Mouse (Mus musculus): ENCODE results near the gene Ccdc88a. TPM values are rescaled to one million over a fixed set of nuclear protein-coding genes. Genes with fewer than 3 reads are reported as not detected.
A peak's percentile ranks its signal among the peaks of the same experiment; 100 is the strongest.

The Ccdc88a gene
- 77.6 and 87.4 TPM in 2 replicates for polyA plus RNA-seq (2015; fragmentation: Nextera tagmentation; extraction: Ambion mirVana)

DNA sequence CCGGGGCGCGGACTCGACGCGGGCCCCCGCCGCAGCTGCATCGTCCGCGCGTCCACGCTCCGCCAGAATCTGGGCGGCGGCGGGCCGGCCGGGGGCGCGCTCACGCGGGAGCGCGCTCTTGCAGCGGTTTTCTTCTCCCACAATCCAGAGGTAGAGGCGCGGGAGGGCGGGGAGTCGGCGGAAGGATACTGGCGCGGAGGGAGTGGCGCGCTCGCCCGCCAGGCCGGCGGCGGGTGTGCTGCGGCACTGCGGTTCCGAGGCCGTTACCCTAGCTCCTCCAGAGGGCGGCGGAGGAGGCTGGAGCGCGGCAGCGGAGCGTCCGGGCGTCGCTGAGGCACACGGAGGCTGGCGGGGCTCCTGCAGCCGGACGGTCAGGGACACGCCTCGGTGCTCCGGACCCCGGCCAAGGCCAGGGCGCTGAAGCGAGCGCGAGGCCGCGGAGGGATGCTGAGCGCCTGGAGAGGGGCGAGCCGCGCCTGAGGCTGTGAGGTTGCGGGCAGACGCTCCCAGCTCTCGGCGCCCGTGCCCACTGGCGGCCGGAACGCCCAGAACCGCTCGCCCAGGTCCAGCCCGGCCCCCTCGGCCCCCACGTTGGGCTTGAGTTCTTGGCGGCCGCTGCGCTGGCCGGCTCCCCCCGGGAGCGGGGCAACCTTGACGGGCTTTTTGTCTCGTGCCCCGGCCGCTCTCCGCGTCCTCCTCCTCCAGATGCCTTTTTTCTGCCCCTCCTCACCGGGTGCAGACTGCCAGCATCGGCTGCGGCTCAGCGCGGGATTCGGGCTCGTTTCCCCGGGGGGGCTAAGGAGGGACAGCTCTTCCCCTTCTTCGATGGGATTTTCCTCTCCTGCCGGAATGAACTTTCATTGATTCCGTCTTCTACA lies at the start of gene Ccdc88a:
Gene Ccdc88a (plus strand): TSS at position 263 of the 878 bp plus-strand sequence.
- Histone ChIP-seq H3K27ac (peak within 1 kb of the TSS; percentile 99), H3K36me3 (0 out of 2 replicates have a peak, but pooled peaks cover 8% of the 10 kb centered on the region), H3K9me3 (no peaks in the 10 kb centered on the region), H3K27me3 (no peaks in the 10 kb centered on the region), H3K4me1 (replicated peaks) (peaks cover 17% of the 10 kb centered on the region), H3K9ac (replicated peaks) (peak within 1 kb of the TSS; percentile 99), H3K4me3 (replicated peaks) (peak within 1 kb of the TSS; percentile 88), H3K4me2 (replicated peaks) (peak within 1 kb of the TSS; percentile 56)
- peak; percentile 98 for ATAC-seq
- under 1% methylated on average over 96 of the region's 107 CpGs for WGBS

DNA sequence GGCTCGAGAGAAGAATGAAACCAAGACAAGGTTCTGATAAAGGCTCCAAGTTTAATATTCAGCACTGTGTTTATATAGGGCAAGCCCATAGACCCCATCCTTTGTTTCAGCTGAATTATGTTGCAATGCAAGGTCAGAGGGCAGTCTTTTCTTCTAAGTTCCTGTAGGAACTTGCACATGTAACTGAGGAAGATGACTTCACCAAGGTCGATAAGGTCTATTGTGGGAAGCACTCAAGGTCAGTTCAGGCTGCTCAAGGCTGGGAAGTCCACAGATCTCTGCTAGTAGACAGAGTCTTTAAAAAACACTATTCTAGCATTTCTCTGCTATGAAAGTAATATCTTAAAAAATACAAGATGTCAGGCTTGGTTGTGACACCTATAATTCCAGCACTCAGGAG lies 38.0 kb upstream of the Ccdc88a start:
- Histone ChIP-seq H3K27me3 (no peaks in the 10 kb centered on the region), H3K4me2 (replicated peaks) (no peak overlapping the region), H3K4me3 (replicated peaks) (no peak overlapping the region), H3K27ac (no peak overlapping the region), H3K36me3 (no peaks in the 10 kb centered on the region), H3K9ac (replicated peaks) (no peak overlapping the region), H3K9me3 (no peaks in the 10 kb centered on the region), H3K4me1 (replicated peaks) (no peaks in the 10 kb centered on the region)
- WGBS = 82% methylated on average over 2 of the region's 2 CpGs
- ATAC-seq = no peak

DNA sequence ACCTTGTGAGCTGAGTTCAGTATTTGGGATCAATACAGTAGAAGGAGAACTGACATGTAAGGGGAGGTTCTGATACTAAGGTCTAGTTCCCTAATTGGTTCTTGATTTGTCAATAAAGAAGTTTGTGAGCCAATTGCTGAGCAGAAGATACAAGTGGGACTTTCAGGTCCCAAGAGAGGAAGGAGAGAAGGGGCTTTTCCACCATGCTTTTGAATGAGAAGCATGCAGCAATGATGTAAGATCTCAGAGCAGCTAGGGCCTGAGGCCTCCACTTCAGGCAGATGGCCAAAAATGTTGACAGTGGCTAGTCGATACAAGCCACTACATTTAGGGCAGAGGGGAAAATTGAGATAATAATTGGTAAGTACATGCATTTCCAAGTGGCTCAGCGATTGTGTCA lies 32.2 kb upstream of the Ccdc88a start:
- H3K27ac ChIP-seq = no peak overlapping the region
- H3K9ac ChIP-seq (replicated peaks) = no peak overlapping the region
- WGBS = 82% methylated on average over 2 of the region's 2 CpGs
- H3K9me3 ChIP-seq = no peaks in the 10 kb centered on the region
- H3K4me3 ChIP-seq (replicated peaks) = no peak overlapping the region
- no peaks in the 10 kb centered on the region for H3K4me1 ChIP-seq (replicated peaks)
- H3K36me3 ChIP-seq = no peaks in the 10 kb centered on the region
- no peaks in the 10 kb centered on the region for H3K27me3 ChIP-seq
- ATAC-seq = no peak
- no peak overlapping the region for H3K4me2 ChIP-seq (replicated peaks)

DNA sequence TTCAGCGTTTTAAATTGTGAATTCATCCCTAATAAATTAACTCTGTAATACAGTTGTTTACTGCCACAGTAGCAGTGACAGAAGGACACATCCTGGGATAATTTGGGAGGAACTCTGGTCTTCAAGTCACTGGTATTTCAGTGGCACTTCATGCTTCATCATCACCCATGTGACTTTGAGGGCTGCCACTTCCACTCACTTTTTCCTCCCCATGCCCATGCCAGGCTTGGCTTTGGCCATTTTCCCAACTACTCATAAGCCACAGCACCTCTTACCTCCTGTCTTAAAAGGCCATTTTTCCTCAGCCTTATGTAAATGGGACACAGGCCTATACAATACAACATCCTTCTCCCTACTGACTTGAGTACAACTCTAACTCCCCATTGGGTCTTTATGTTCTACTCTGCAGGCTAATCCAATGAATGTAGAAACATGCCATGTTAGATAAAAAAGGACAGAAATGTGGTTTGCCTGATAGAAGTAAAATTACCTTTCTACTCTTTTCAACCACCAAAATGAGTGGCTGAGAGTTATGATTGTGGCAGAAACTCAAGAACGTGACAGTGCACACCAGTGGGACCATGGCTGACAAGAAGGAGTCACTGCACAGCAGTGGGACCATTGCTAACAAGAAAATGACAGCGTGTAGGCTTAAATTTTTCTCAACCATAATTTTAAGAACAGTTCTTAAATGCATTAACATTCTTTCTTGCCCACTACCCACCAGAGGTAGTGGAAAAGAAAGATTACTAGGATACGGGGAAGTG lies 28.4 kb upstream of the Ccdc88a start:
- no peak for ATAC-seq
- Histone ChIP-seq H3K4me1 (replicated peaks) (no peaks in the 10 kb centered on the region), H3K9me3 (no peaks in the 10 kb centered on the region), H3K4me2 (replicated peaks) (no peak overlapping the region), H3K27me3 (no peaks in the 10 kb centered on the region), H3K9ac (replicated peaks) (no peak overlapping the region), H3K36me3 (no peaks in the 10 kb centered on the region), H3K4me3 (replicated peaks) (no peak overlapping the region), H3K27ac (no peak overlapping the region)
- WGBS = 77% methylated on average over 4 of the region's 4 CpGs

DNA sequence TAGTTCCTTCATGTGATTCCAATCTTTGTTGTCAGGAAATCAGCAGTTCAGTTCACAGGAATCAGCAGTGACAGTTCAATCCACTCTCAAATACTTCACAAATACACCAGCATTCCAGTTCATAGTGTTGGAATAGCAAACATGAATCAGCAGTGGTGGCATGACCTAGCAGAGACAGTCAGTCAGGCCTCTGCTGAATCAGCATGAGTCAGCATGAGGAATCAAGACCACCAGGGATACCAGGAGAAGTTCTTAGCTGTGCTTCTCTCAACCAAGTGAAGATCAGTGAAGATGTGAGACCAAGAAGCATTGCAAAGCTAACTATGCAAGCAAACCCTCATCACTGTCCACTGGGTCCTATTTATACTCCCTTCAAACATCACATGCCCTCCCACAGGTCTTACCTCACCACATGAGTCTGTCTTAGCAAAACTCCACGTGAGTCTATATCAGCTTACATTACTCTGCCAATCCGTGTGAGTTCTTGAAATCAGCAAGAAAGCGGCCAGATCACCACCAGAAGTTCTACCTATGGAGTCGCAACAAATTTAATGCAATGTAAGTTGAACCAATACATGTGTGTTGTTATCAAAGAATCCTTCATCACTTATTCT lies 27.7 kb upstream of the Ccdc88a start:
- H3K4me2 ChIP-seq (replicated peaks) = no peak overlapping the region
- no peak overlapping the region for H3K4me3 ChIP-seq (replicated peaks)
- ATAC-seq = no peak
- H3K9me3 ChIP-seq = no peaks in the 10 kb centered on the region
- 76% methylated on average over 4 of the region's 4 CpGs for WGBS
- H3K4me1 ChIP-seq (replicated peaks) = no peaks in the 10 kb centered on the region
- no peak overlapping the region for H3K27ac ChIP-seq
- no peaks in the 10 kb centered on the region for H3K27me3 ChIP-seq
- H3K36me3 ChIP-seq = no peaks in the 10 kb centered on the region
- no peak overlapping the region for H3K9ac ChIP-seq (replicated peaks)

DNA sequence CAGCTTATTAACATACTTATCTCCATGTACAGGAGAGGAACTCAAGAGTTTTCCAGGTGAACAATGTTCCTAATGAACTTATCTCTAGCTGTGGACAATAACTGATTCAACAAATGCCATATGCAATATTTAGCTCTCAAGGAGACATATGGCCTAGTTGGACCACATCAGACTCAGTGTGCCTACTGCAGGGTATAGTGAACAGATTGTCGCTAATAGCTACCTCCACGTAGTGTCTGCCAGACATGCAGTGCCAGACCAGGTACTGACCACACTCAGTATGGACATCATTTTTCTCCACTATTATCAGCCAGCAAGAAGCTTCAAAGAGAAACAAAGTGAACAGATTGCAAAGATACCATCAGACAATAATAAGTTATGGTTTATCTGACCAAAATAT lies 22.6 kb upstream of the Ccdc88a start:
- WGBS = 99% methylated on average over 2 of the region's 2 CpGs
- Histone ChIP-seq H3K9ac (replicated peaks) (no peak overlapping the region), H3K36me3 (no peaks in the 10 kb centered on the region), H3K4me2 (replicated peaks) (no peak overlapping the region), H3K4me3 (replicated peaks) (no peak overlapping the region), H3K4me1 (replicated peaks) (no peaks in the 10 kb centered on the region), H3K27ac (no peak overlapping the region), H3K9me3 (no peaks in the 10 kb centered on the region), H3K27me3 (no peaks in the 10 kb centered on the region)
- no peak for ATAC-seq

DNA sequence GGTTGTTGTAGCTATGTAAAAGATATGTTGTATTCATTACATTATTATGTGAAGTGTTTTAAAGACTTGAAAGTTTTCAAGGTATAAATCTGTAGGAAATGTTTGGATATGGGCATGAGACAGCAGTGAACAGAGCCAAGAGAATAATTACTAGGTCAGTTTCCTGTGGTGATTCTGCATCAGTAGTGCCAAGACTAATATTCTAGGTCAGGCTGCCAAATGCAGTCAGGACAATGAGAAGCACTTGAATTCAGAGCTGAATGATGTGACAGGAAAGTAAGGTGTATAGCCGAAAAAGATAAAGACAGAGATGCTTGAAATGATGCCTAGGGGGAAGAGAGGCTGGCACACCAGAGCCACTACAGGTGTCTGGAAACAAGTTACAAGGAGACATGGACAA lies 21.2 kb upstream of the Ccdc88a start:
- Histone ChIP-seq H3K27me3 (no peaks in the 10 kb centered on the region), H3K9ac (replicated peaks) (no peak overlapping the region), H3K9me3 (no peaks in the 10 kb centered on the region), H3K4me3 (replicated peaks) (no peak overlapping the region), H3K27ac (no peak overlapping the region), H3K4me2 (replicated peaks) (no peak overlapping the region), H3K36me3 (no peaks in the 10 kb centered on the region), H3K4me1 (replicated peaks) (no peaks in the 10 kb centered on the region)
- 81% methylated on average over 1 of the region's 1 CpGs for WGBS
- ATAC-seq = no peak

DNA sequence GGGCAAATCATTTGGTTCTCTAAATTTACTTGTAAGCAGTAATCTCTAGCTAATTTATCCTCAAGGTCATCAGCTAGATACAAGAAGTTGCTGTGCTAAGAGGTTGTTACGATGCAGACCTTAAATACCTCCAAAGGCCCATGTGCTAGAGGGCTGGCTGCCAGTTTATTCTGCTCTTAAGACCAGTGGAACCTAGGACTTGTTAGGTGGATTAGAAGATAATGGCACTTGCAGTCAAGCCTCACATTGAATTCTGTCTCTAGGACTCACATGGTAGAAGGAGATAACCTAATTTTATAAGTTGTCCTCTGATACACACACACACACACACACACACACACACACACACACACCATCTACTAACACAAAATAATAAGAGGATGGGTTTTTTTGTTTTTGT lies 5.3 kb upstream of the Ccdc88a start:
- no peak overlapping the region for H3K4me2 ChIP-seq (replicated peaks)
- no peak for ATAC-seq
- 86% methylated on average over 1 of the region's 1 CpGs for WGBS
- no peak overlapping the region for H3K4me3 ChIP-seq (replicated peaks)
- H3K9me3 ChIP-seq = no peaks in the 10 kb centered on the region
- H3K36me3 ChIP-seq = no peaks in the 10 kb centered on the region
- no peaks in the 10 kb centered on the region for H3K27me3 ChIP-seq
- no peak overlapping the region for H3K27ac ChIP-seq
- H3K4me1 ChIP-seq (replicated peaks) = no peaks in the 10 kb centered on the region
- H3K9ac ChIP-seq (replicated peaks) = no peak overlapping the region

DNA sequence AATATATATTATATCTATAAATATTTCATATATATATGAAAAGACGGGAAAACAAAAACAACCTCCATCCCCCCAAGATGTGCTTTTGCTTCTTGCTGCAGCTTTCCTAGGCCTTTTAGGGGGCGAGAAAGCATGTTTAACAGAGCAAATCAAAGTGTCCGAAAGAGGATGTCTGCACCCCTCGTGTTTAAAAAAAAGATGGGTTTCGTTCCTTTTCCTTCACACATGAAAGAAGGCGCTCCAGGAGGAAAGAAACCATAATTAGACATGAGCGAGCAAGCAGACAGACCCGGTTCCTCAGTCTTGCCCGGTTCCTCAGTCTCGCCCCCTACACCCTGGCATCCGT lies 435 bp upstream of the Ccdc88a start:
- no peaks in the 10 kb centered on the region for H3K9me3 ChIP-seq
- no peak for ATAC-seq
- no peaks in the 10 kb centered on the region for H3K27me3 ChIP-seq
- whole genome bisulfite sequencing = 4% methylated on average over 11 of the region's 11 CpGs
- 0 out of 2 replicates have a peak, but pooled peaks cover 8% of the 10 kb centered on the region for H3K36me3 ChIP-seq
- peak overlapping the region; percentile 99 for H3K9ac ChIP-seq (replicated peaks)
- peak overlapping the region; percentile 99 for H3K27ac ChIP-seq
- peak overlapping the region; percentile 88 for H3K4me3 ChIP-seq (replicated peaks)
- H3K4me1 ChIP-seq (replicated peaks) = peaks cover 17% of the 10 kb centered on the region
- peak overlapping the region; percentile 56 for H3K4me2 ChIP-seq (replicated peaks)

DNA sequence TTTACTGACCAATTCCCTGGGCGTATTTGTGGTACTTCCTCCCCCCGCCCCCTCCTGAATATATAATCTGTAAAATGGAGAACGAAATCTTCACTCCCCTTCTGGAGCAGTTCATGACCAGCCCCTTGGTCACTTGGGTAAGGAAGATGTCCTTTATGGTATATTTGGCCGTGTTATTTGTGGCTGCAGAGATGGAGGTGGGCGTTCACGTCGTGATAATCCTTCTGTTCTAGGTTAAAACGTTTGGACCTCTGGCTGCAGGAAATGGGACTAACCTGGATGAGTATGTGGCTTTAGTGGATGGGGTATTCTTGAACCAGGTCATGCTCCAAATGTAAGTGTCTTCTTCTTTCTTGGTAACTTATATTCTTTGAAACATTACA lies 807 bp downstream of the Ccdc88a start:
- peak; percentile 14 for ATAC-seq
- Histone ChIP-seq H3K27me3 (no peaks in the 10 kb centered on the region), H3K9me3 (no peaks in the 10 kb centered on the region), H3K9ac (replicated peaks) (peak overlapping the region; percentile 99), H3K4me1 (replicated peaks) (peaks cover 17% of the 10 kb centered on the region), H3K27ac (peak overlapping the region; percentile 99), H3K36me3 (0 out of 2 replicates have a peak, but pooled peaks cover 8% of the 10 kb centered on the region), H3K4me2 (replicated peaks) (peak overlapping the region; percentile 56), H3K4me3 (replicated peaks) (peak overlapping the region; percentile 88)
- WGBS = under 1% methylated on average over 8 of the region's 8 CpGs

DNA sequence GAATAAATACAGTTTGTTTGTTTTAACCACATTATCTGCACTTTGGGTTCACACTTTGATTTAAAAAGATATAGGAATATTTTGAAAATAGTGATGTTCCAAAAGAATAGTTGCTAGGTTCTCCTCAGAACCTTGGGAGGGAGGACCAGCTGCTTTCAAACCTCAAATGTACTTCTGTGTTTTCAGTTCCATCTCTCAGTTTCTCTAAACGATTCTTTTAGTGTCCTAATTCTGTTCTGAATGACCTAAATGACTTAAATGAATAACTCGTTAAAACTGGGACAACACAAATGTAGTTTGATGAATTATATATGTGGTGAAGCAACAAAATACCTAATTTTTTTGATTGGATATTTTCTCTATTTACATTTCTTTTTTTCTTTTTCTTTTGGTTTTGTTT lies 3.2 kb downstream of the Ccdc88a start:
- 0 out of 2 replicates have a peak, but pooled peaks cover 8% of the 10 kb centered on the region for H3K36me3 ChIP-seq
- peaks cover 17% of the 10 kb centered on the region for H3K4me1 ChIP-seq (replicated peaks)
- peak overlapping the region; percentile 47 for H3K4me2 ChIP-seq (replicated peaks)
- no peaks in the 10 kb centered on the region for H3K27me3 ChIP-seq
- H3K9me3 ChIP-seq = no peaks in the 10 kb centered on the region
- WGBS = 96% methylated on average over 2 of the region's 2 CpGs
- peak overlapping the region; percentile 21 for H3K4me3 ChIP-seq (replicated peaks)
- no peak for ATAC-seq
- no peak overlapping the region for H3K9ac ChIP-seq (replicated peaks)
- H3K27ac ChIP-seq = no peak overlapping the region

DNA sequence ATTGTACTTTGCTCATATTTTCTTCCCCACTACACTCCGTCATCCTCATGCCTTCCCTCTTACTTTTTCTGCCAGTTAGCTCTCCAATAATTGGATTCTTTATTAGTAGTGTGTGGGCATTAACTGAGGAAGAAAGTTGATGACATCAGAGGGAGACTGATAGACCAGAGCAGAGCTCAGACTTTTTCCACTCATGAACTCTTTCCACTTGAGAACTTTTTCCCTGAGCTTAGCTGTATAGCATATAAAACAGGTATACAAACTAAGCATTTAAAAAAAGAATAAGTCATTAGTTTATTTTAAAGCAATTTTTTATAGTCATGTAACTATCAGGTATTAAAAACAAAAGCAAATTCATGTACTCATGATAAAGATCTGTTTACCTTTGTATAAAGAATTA lies 5.3 kb downstream of the Ccdc88a start:
- WGBS = 93% methylated on average over 1 of the region's 1 CpGs
- ATAC-seq = no peak
- peaks cover 20% of the 10 kb centered on the region for H3K4me1 ChIP-seq (replicated peaks)
- H3K36me3 ChIP-seq = 0 out of 2 replicates have a peak, but pooled peaks cover 11% of the 10 kb centered on the region
- no peak overlapping the region for H3K27ac ChIP-seq
- H3K27me3 ChIP-seq = no peaks in the 10 kb centered on the region
- no peak overlapping the region for H3K4me2 ChIP-seq (replicated peaks)
- H3K9ac ChIP-seq (replicated peaks) = no peak overlapping the region
- no peak overlapping the region for H3K4me3 ChIP-seq (replicated peaks)
- H3K9me3 ChIP-seq = no peaks in the 10 kb centered on the region

Data from midbrain, embryonic 13.5 days (tissue).